Mouse (Mus musculus) left cerebral cortex, adult 11 months (tissue): ENCODE measurements around the gene Gm10376.
"Not testable (repeated sequence)": the region's sequence is repeated elsewhere in the genome, so short reads cannot be mapped to it uniquely, and the experiment has no call there.

Experiments
- DNase-seq: peaks from one replicate; pipeline ENCODE4 v3.0.0; 2022; ENCODE audit warnings: low spot score

Gm10376 gene

GRCm38 (mm10) chr14:43015528-43015927, at the start of gene Gm10376:
Gene Gm10376, minus strand, starts transcription at chr14:43015628.
- not testable (repeated sequence) for DNase-seq

- DNase-seq: not testable (repeated sequence)
Measured at GRCm38 (mm10) chr14:43060179-43060578, 44.8 kb upstream of the Gm10376 start.

- not testable (repeated sequence) for DNase-seq
Measured at GRCm38 (mm10) chr14:43058063-43058462, 42.6 kb upstream of the Gm10376 start.

GRCm38 (mm10) chr14:42993524-42993923, 21.9 kb downstream of the Gm10376 start, which contains the start of gene Gm8082:
Gene Gm8082, minus strand, starts transcription at chr14:42993624.
- DNase-seq: not testable (repeated sequence)
